Mouse (Mus musculus) MEL (cell line): ENCODE results near the gene Serping1.

Experiments
- BHLHE40 ChIP-seq: IDR thresholded peaks from 2 replicates; pipeline ENCODE4 v1.6.1; 2012; ENCODE audit warnings: low read depth, mild to moderate bottlenecking, inconsistent platforms, low read length, improper control_type of control experiment, borderline replicate concordance
- CHD2 ChIP-seq: IDR thresholded peaks from 2 replicates; pipeline ENCODE4 v1.6.1; 2011; ENCODE audit warnings: low read length, improper control_type of control experiment
- CTCF ChIP-seq, 3 experiments: IDR thresholded peaks in 2 of 3; conservative IDR thresholded peaks in 1 of 3; 2 replicates each; pipeline ENCODE4 v1.5.1; 2011 to 2012; ENCODE audit warnings: low read length in 3 of 3, low read depth in 2 of 3, mild to moderate bottlenecking in 2 of 3, improper control_type of control experiment in 1 of 3, inconsistent platforms in 1 of 3, mixed read lengths in 1 of 3, moderate library complexity in 1 of 3; ENCODE audit not compliant: control insufficient read depth in 1 of 3, insufficient read depth in 1 of 3, poor library complexity in 1 of 3, severe bottlenecking in 1 of 3
- ETS1 ChIP-seq: IDR thresholded peaks from 2 replicates; pipeline ENCODE4 v1.6.1; 2012; ENCODE audit warnings: low read depth, mild to moderate bottlenecking, inconsistent platforms, low read length, improper control_type of control experiment, moderate library complexity
- GABPA ChIP-seq: IDR thresholded peaks from 2 replicates; pipeline ENCODE4 v1.6.1; 2012; ENCODE audit warnings: low read depth, mild to moderate bottlenecking, inconsistent platforms, low read length, improper control_type of control experiment, moderate library complexity
- GATA1 ChIP-seq: IDR thresholded peaks from 2 replicates; pipeline ENCODE4 v1.6.1; 2011; ENCODE audit warnings: low read depth, low read length, improper control_type of control experiment
- MAX ChIP-seq: IDR thresholded peaks from 2 replicates; pipeline ENCODE4 v1.6.1; 2011; ENCODE audit warnings: low read length, improper control_type of control experiment
- NELFE ChIP-seq: IDR thresholded peaks from 2 replicates; pipeline ENCODE4 v1.6.1; 2011; ENCODE audit warnings: low read depth, low read length, improper control_type of control experiment
- POLR2A ChIP-seq, 2 experiments: IDR thresholded peaks; 2 replicates each; pipeline ENCODE4 v1.6.1; 2011 to 2012; ENCODE audit warnings: low read length in 2 of 2, mild to moderate bottlenecking in 2 of 2, control low read depth in 1 of 2, improper control_type of control experiment in 1 of 2, low read depth in 1 of 2, moderate library complexity in 1 of 2; ENCODE audit not compliant: control insufficient read depth in 1 of 2, insufficient read depth in 1 of 2, poor library complexity in 1 of 2
- SMC3 ChIP-seq: IDR thresholded peaks from 2 replicates; pipeline ENCODE4 v1.6.1; 2011; ENCODE audit warnings: low read depth, low read length, improper control_type of control experiment

GRCm38 (mm10) chr2:84777706-84778105 is 2.5 kb upstream of the Serping1 start:
- no peak for TF ChIP-seq BHLHE40
- no peak for TF ChIP-seq NELFE
- TF ChIP-seq CHD2: no peak
- TF ChIP-seq CTCF (IDR thresholded peaks at IDR 0.05 in 2 of 3, conservative IDR thresholded peaks at IDR 0.05 in 1 of 3; ENCODE audit: control insufficient read depth in 1 of 3, insufficient read depth in 1 of 3, low read depth in 2 of 3, low read length in 3 of 3, poor library complexity in 1 of 3, severe bottlenecking in 1 of 3): no peak
- TF ChIP-seq GATA1: no peak
- no peak for TF ChIP-seq POLR2A (IDR thresholded peaks at IDR 0.05; ENCODE audit: control insufficient read depth in 1 of 2, insufficient read depth in 1 of 2, low read depth in 1 of 2, low read length in 2 of 2, poor library complexity in 1 of 2)
- TF ChIP-seq GABPA: no peak
- TF ChIP-seq ETS1: no peak
- no peak for TF ChIP-seq MAX
- TF ChIP-seq SMC3: no peak
